Mouse (Mus musculus) ES-Bruce4 (cell line): ENCODE data around the gene Grifin. TPM values are rescaled to one million over a fixed set of nuclear protein-coding genes. Genes with fewer than 3 reads are reported as not detected.

Source experiments
- H3K27ac ChIP-seq: 2 replicates; pipeline ENCODE4 v1.5.1; 2012; ENCODE audit warnings: low read length, inconsistent platforms; ENCODE audit not compliant: insufficient read depth
- H3K27me3 ChIP-seq: 2 replicates; pipeline ENCODE4 v1.6.1; 2012; ENCODE audit warnings: mild to moderate bottlenecking, low read length, inconsistent platforms; ENCODE audit not compliant: control insufficient read depth, poor library complexity, insufficient read depth, severe bottlenecking
- H3K36me3 ChIP-seq: 2 replicates; pipeline ENCODE4 v1.6.1; 2012; ENCODE audit warnings: inconsistent platforms, mild to moderate bottlenecking, low read length, moderate library complexity; ENCODE audit not compliant: control insufficient read depth, poor library complexity, insufficient read depth, severe bottlenecking
- H3K4me1 ChIP-seq: one replicate; pipeline ENCODE4 v1.8.1; 2011; ENCODE audit warnings: low read length; ENCODE audit not compliant: control insufficient read depth, insufficient read depth
- H3K4me3 ChIP-seq: 2 replicates; pipeline ENCODE4 v1.5.1; 2011; ENCODE audit warnings: low read depth, mild to moderate bottlenecking, low read length
- H3K9ac ChIP-seq: 2 replicates; pipeline ENCODE4 v1.6.1; 2012; ENCODE audit warnings: low read depth, mild to moderate bottlenecking, inconsistent platforms; ENCODE audit not compliant: poor library complexity, severe bottlenecking
- H3K9me3 ChIP-seq: replicated peaks from 2 replicates; pipeline ENCODE4 v1.6.1; 2012; ENCODE audit warnings: mild to moderate bottlenecking, low read length, inconsistent platforms; ENCODE audit not compliant: control insufficient read depth, poor library complexity, insufficient read depth, severe bottlenecking
- CTCF ChIP-seq: IDR thresholded peaks from one replicate; pipeline ENCODE4 v1.8.1; 2011; ENCODE audit warnings: low read depth, low read length
- EP300 ChIP-seq: IDR thresholded peaks from 2 replicates; pipeline ENCODE4 v1.6.1; 2011; ENCODE audit warnings: low read depth, low read length; ENCODE audit not compliant: insufficient read depth
- POLR2A ChIP-seq: IDR thresholded peaks from one replicate; pipeline ENCODE4 v1.8.1; 2011; ENCODE audit warnings: low read length; ENCODE audit not compliant: insufficient read depth
- polyA plus RNA-seq: library from polyadenylated mRNA; stranded (reverse); fragments of >200 nt; gene quantifications from 2 replicates; pipeline ENCODE4 v1.2.4, GENCODE M21; 2011; ENCODE audit warnings: low read depth; ENCODE audit not compliant: missing spikeins, insufficient read depth, insufficient read length

Grifin gene
- polyA plus RNA-seq, 1 experiment, result not detected

GRCm38 (mm10) chr5:140526754-140527153 lies 38.1 kb downstream of the Grifin start:
- Histone ChIP-seq H3K4me3 (no peak overlapping the region), H3K36me3 (no peaks in the 10 kb centered on the region), H3K9ac (no peak overlapping the region), H3K4me1 (no peaks in the 10 kb centered on the region), H3K27me3 (no peaks in the 10 kb centered on the region), H3K27ac (no peak overlapping the region), H3K9me3 (peaks cover 16% of the 10 kb centered on the region)
- TF ChIP-seq CTCF (no peak), POLR2A (no peak), EP300 (no peak)

- Histone ChIP-seq H3K9me3 (peaks cover 14% of the 10 kb centered on the region; the same call in 1 of the 2 replicates), H3K4me1 (no peaks in the 10 kb centered on the region), H3K36me3 (no peaks in the 10 kb centered on the region), H3K27me3 (no peaks in the 10 kb centered on the region), H3K27ac (no peak overlapping the region), H3K4me3 (no peak overlapping the region), H3K9ac (no peak overlapping the region)
- no peak for TF ChIP-seq CTCF
- no peak for TF ChIP-seq POLR2A
- TF ChIP-seq EP300, result no peak
Measured at GRCm38 (mm10) chr5:140521196-140521595, 43.7 kb downstream of the Grifin start.

GRCm38 (mm10) chr5:140517921-140518230 lies 47.0 kb downstream of the Grifin start:
- Histone ChIP-seq H3K4me3 (no peak overlapping the region), H3K9me3 (peaks cover 13% of the 10 kb centered on the region; the same call in 1 of the 2 replicates), H3K36me3 (no peaks in the 10 kb centered on the region), H3K9ac (no peak overlapping the region), H3K4me1 (peaks cover 4% of the 10 kb centered on the region), H3K27me3 (no peaks in the 10 kb centered on the region), H3K27ac (no peak overlapping the region)
- TF ChIP-seq POLR2A, result no peak
- TF ChIP-seq EP300, result no peak
- no peak for TF ChIP-seq CTCF

- TF ChIP-seq EP300 (no peak), CTCF (no peak), POLR2A (no peak)
- Histone ChIP-seq H3K4me1 (peaks cover 4% of the 10 kb centered on the region), H3K27ac (no peak overlapping the region), H3K27me3 (no peaks in the 10 kb centered on the region), H3K9me3 (peaks cover 13% of the 10 kb centered on the region; the same call in 1 of the 2 replicates), H3K4me3 (no peak overlapping the region), H3K9ac (no peak overlapping the region), H3K36me3 (no peaks in the 10 kb centered on the region)
Measured at GRCm38 (mm10) chr5:140517159-140517920, 47.5 kb downstream of the Grifin start.

GRCm38 (mm10) chr5:140514799-140515486 lies 49.9 kb downstream of the Grifin start:
- Histone ChIP-seq H3K27ac (peak overlapping the region; percentile 79), H3K9ac (no peak overlapping the region), H3K4me1 (peaks cover 4% of the 10 kb centered on the region), H3K36me3 (no peaks in the 10 kb centered on the region), H3K4me3 (no peak overlapping the region), H3K9me3 (peaks cover 13% of the 10 kb centered on the region; the same call in 1 of the 2 replicates), H3K27me3 (no peaks in the 10 kb centered on the region)
- TF ChIP-seq EP300 (peak; percentile 61), CTCF (no peak), POLR2A (no peak)

- Histone ChIP-seq H3K4me3 (no peak overlapping the region), H3K27ac (no peak overlapping the region; the same call in 1 of the 2 replicates), H3K4me1 (peaks cover 5% of the 10 kb centered on the region), H3K27me3 (no peaks in the 10 kb centered on the region), H3K36me3 (no peaks in the 10 kb centered on the region), H3K9ac (no peak overlapping the region), H3K9me3 (peaks cover 13% of the 10 kb centered on the region; the same call in 1 of the 2 replicates)
- TF ChIP-seq EP300 (no peak), POLR2A (no peak), CTCF (no peak)
Measured at GRCm38 (mm10) chr5:140513921-140514320, 51.0 kb downstream of the Grifin start.

Other genes with a start within 250 kb of the Grifin start
- gene Mad1l1, start 243.5 kb downstream of the Grifin start, polyA plus RNA-seq, result 25.4 and 26.4 TPM in 2 replicates
- gene Nudt1, start 243.4 kb downstream of the Grifin start, polyA plus RNA-seq, result 39.4 and 40.9 TPM in 2 replicates
- gene Mrm2, start 233.2 kb downstream of the Grifin start, polyA plus RNA-seq, result 5.6 and 8.8 TPM in 2 replicates
- 24.8 and 26.1 TPM in 2 replicates for gene Snx8, start 175.8 kb downstream of the Grifin start, polyA plus RNA-seq
- gene Eif3b, start 145.7 kb downstream of the Grifin start, polyA plus RNA-seq, result 250 and 283 TPM in 2 replicates
- 0.19 and 0.30 TPM in 2 replicates for gene Gm4869, start 119.4 kb downstream of the Grifin start, polyA plus RNA-seq
- gene Chst12, start 59.5 kb downstream of the Grifin start, polyA plus RNA-seq, result 14.6 and 18.5 TPM in 2 replicates
- 4.1 and 4.4 TPM in 2 replicates for gene Lfng, start 42.2 kb upstream of the Grifin start, polyA plus RNA-seq
- gene Ttyh3, start 84.0 kb upstream of the Grifin start, polyA plus RNA-seq, result 19.1 and 21.4 TPM in 2 replicates
- gene Iqce, start 137.3 kb upstream of the Grifin start, polyA plus RNA-seq, result 11.0 and 16.9 TPM in 2 replicates
- 9.3 and 9.6 TPM in 2 replicates for gene Brat1, start 139.9 kb upstream of the Grifin start, polyA plus RNA-seq
- gene Amz1, start 159.1 kb upstream of the Grifin start, polyA plus RNA-seq, result 0.60 and 0.64 TPM in 2 replicates